Comparison of ENCODE assay signal across 15 mouse cellular contexts in the genomic region with DNA sequence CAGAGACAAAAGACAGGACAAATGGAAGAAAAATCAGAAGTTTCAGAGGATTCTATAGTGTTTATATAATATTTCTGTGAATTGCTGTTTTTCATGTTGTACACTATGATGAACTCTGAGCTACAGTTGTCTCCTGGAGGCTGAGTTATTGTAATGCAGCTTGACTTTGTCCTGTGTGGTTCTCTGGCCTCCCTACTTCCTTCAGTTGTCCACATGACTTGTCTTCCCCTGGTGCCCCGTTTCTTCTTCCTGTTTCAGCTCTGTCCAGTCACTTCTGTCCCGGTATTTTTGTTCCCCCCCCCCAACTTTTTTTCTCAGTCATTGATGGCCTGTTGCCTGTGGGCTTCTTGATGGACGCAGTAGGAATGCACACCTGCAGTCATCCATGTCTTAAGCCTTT.
DNase-seq lines count a peak whose midpoint lies in the region; ATAC-seq and TF ChIP-seq lines count a peak whose summit lies in the region.
"Had no signal": no experiment of that assay in that cellular context is flagged by ENCODE, and none has a peak within 500 bp of the region (broad histone marks: within the 10 kb centered on the region; RNA-seq: fewer than 3 reads in every experiment).

No protein-coding gene starts in this region.

- peak overlapping the region; percentile 53; the same call in 1 of the 2 replicates for H3K27ac ChIP-seq in heart, embryonic 13.5 days (replicated peaks)
- H3K27ac ChIP-seq in liver, embryonic 13.5 days: no peak overlapping the region
- H3K27ac ChIP-seq in liver, embryonic 11.5 days (ENCODE audit: low read depth, low read length): no peak overlapping the region
- H3K27ac ChIP-seq in bone marrow macrophage, adult 2 months (ENCODE audit: insufficient read depth, low read depth, low read length): peak overlapping the region; percentile 99
- peak overlapping the region; percentile 96 for H3K27ac ChIP-seq in macrophage
- H3K27ac ChIP-seq: embryonic facial prominence, embryonic 13.5 days; forebrain, embryonic 13.5 days; hindbrain, embryonic 14.5 days had no signal

- no peaks in the 10 kb centered on the region for H3K27me3 ChIP-seq in heart, embryonic 13.5 days (replicated peaks)
- H3K27me3 ChIP-seq in liver, embryonic 13.5 days: no peaks in the 10 kb centered on the region
- H3K27me3 ChIP-seq in liver, embryonic 11.5 days (replicated peaks; ENCODE audit: control insufficient read depth, insufficient read depth, low read length): no peaks in the 10 kb centered on the region
- H3K27me3 ChIP-seq: embryonic facial prominence, embryonic 13.5 days; forebrain, embryonic 13.5 days; limb, embryonic 15.5 days had no signal

- no peaks in the 10 kb centered on the region for H3K36me3 ChIP-seq in heart, embryonic 13.5 days
- H3K36me3 ChIP-seq in liver, embryonic 13.5 days: no peaks in the 10 kb centered on the region
- H3K36me3 ChIP-seq in liver, embryonic 11.5 days (ENCODE audit: control insufficient read depth, insufficient read depth, low read length): no peaks in the 10 kb centered on the region
- H3K36me3 ChIP-seq in macrophage (ENCODE audit: inconsistent target): no peaks in the 10 kb centered on the region
- H3K36me3 ChIP-seq: embryonic facial prominence, embryonic 13.5 days; limb, embryonic 15.5 days had no signal

- H3K4me2 ChIP-seq in heart, embryonic 13.5 days: peak overlapping the region; percentile 21; the same call in 1 of the 2 replicates
- 0 out of 2 replicates have a peak overlapping the region, but pooled peaks have one; percentile 12 for H3K4me2 ChIP-seq in liver, embryonic 13.5 days
- no peak overlapping the region; the same call in 1 of the 2 replicates for H3K4me2 ChIP-seq in liver, embryonic 11.5 days
- H3K4me2 ChIP-seq: embryonic facial prominence, embryonic 13.5 days; forebrain, embryonic 13.5 days; hindbrain, embryonic 14.5 days; limb, embryonic 15.5 days had no signal

- no peak for TF ChIP-seq POLR2A in bone marrow macrophage, adult 2 months (IDR thresholded peaks at IDR 0.05; ENCODE audit: borderline replicate concordance, low read depth, low read length)

- intact Hi-C loops in heart, postnatal 36 days (cut with DNase I): loop anchor here (5.0 kb wide), 2 partner anchors 36 to 111 kb away; partner anchors contain the start of genes Dock4 and Zfp277

- 61% methylated on average over 3 of the region's 3 CpGs for WGBS in heart, embryonic 13.5 days
- 19% methylated on average over 3 of the region's 3 CpGs for WGBS in liver, embryonic 13.5 days (ENCODE audit: insufficient replicate concordance)
- 51% methylated on average over 3 of the region's 3 CpGs for WGBS in liver, embryonic 11.5 days
- WGBS in macrophage (ENCODE audit: missing documents): 11% methylated on average over 3 of the region's 3 CpGs

- TF ChIP-seq CTCF in bone marrow macrophage, adult 2 months (IDR thresholded peaks at IDR 0.05; ENCODE audit: low read depth, low read length): no peak

- no peak for DNase-seq in heart, postnatal 36 days
- DNase-seq in liver, embryonic 13.5 days: no peak
- no peak for DNase-seq in liver, embryonic 11.5 days (ENCODE audit: low spot score)
- DNase-seq in T-cell, adult 2 months (ENCODE audit: low spot score): no peak
- DNase-seq: B cell, adult 2 months; cerebellum, adult 9-11 months; retina, postnatal 1 day had no signal

- H3K4me3 ChIP-seq in heart, embryonic 13.5 days: no peak overlapping the region
- H3K4me3 ChIP-seq in liver, embryonic 13.5 days (replicated peaks): no peak overlapping the region
- H3K4me3 ChIP-seq in liver, embryonic 11.5 days (ENCODE audit: low read depth, low read length): no peak overlapping the region
- H3K4me3 ChIP-seq in bone marrow macrophage, adult 2 months (ENCODE audit: insufficient read depth, low read length): peak overlapping the region; percentile 59
- H3K4me3 ChIP-seq in macrophage (ENCODE audit: inconsistent target): peak overlapping the region; percentile 8; the same call in 1 of the 2 replicates
- H3K4me3 ChIP-seq: embryonic facial prominence, embryonic 13.5 days; forebrain, embryonic 13.5 days; limb, embryonic 15.5 days had no signal

- ATAC-seq in heart, embryonic 13.5 days (ENCODE audit: extremely low read depth, insufficient number of reproducible peaks, low FRiP score, low TSS enrichment): no peak
- no peak for ATAC-seq in liver, embryonic 13.5 days (ENCODE audit: low read depth)
- ATAC-seq in liver, embryonic 11.5 days (replicated peaks; ENCODE audit: low FRiP score): no peak
- no peak; the same call in 1 of the 2 replicates for ATAC-seq in frontal cortex, adult (ENCODE audit: low TSS enrichment)
- ATAC-seq: forebrain, embryonic 13.5 days had no signal

- no peak overlapping the region for H3K9ac ChIP-seq in heart, embryonic 13.5 days
- H3K9ac ChIP-seq in liver, embryonic 13.5 days: no peak overlapping the region
- no peak overlapping the region for H3K9ac ChIP-seq in liver, embryonic 11.5 days (ENCODE audit: low read depth, low read length)
- H3K9ac ChIP-seq: embryonic facial prominence, embryonic 13.5 days; forebrain, embryonic 13.5 days; hindbrain, embryonic 14.5 days; limb, embryonic 15.5 days had no signal

- H3K4me1 ChIP-seq in heart, embryonic 13.5 days: peaks cover 5% of the 10 kb centered on the region; the same call in 1 of the 2 replicates
- H3K4me1 ChIP-seq in liver, embryonic 13.5 days (replicated peaks): no peaks in the 10 kb centered on the region
- no peaks in the 10 kb centered on the region for H3K4me1 ChIP-seq in liver, embryonic 11.5 days (replicated peaks; ENCODE audit: control insufficient read depth, insufficient read depth, low read length)
- peaks cover 58% of the 10 kb centered on the region for H3K4me1 ChIP-seq in bone marrow macrophage, adult 2 months (ENCODE audit: control insufficient read depth, insufficient read depth, low read length)
- H3K4me1 ChIP-seq: forebrain, embryonic 13.5 days; limb, embryonic 15.5 days had no signal

- no peaks in the 10 kb centered on the region for H3K9me3 ChIP-seq in heart, embryonic 13.5 days
- no peaks in the 10 kb centered on the region for H3K9me3 ChIP-seq in liver, embryonic 13.5 days (replicated peaks)
- H3K9me3 ChIP-seq in liver, embryonic 11.5 days (ENCODE audit: control insufficient read depth, low read length): no peaks in the 10 kb centered on the region
- H3K9me3 ChIP-seq: embryonic facial prominence, embryonic 13.5 days; forebrain, embryonic 13.5 days; limb, embryonic 15.5 days had no signal

- peaks cover 72% of the 10 kb centered on the region; the same call in 1 of the 2 replicates for H3K79me2 ChIP-seq in macrophage (ENCODE audit: inconsistent target)

Comparison
In these comparisons a context has a peak if more than half of its experiments do, and no peak if none do; other contexts are left out.
1. H3K27ac ChIP-seq: peak in heart, embryonic 13.5 days (single experiment), bone marrow macrophage, adult 2 months (single experiment) and macrophage (single experiment); none in liver, embryonic 13.5 days (single experiment) and liver, embryonic 11.5 days (single experiment).
2. H3K4me3 ChIP-seq: peak in bone marrow macrophage, adult 2 months (single experiment) and macrophage (single experiment); none in heart, embryonic 13.5 days (single experiment), liver, embryonic 13.5 days (single experiment) and liver, embryonic 11.5 days (single experiment).